Mouse (Mus musculus): ENCODE results near the gene Fam20a. TPM values are rescaled to one million over a fixed set of nuclear protein-coding genes. Genes with fewer than 3 reads are reported as not detected.
A peak's percentile ranks its signal among the peaks of the same experiment; 100 is the strongest.
"Not testable (repeated sequence)": the region's sequence is repeated elsewhere in the genome, so short reads cannot be mapped to it uniquely, and the experiment has no call there.

The Fam20a gene
- polyA plus RNA-seq, 1 experiment from 2014 or later, result 2.9 TPM

GRCm38 (mm10) chr11:109667371-109667770 is 54.7 kb downstream of the Fam20a start:
- Histone ChIP-seq H3K4me1 (ENCODE audit: insufficient read depth, low read length) (0 out of 2 replicates have a peak, but pooled peaks cover 3% of the 10 kb centered on the region), H3K36me3 (ENCODE audit: insufficient read depth, low read length) (peaks cover 60% of the 10 kb centered on the region), H3K27ac (ENCODE audit: low read length) (no peak overlapping the region), H3K9ac (replicated peaks; ENCODE audit: low read length) (no peak overlapping the region), H3K27me3 (ENCODE audit: insufficient read depth, low read length) (no peaks in the 10 kb centered on the region), H3K4me3 (ENCODE audit: low read length) (no peak overlapping the region), H3K4me2 (replicated peaks; ENCODE audit: low read depth, low read length) (no peak overlapping the region), H3K9me3 (ENCODE audit: low read length) (no peaks in the 10 kb centered on the region)
- no peak for ATAC-seq (ENCODE audit: low FRiP score, low TSS enrichment)
- 84% methylated on average over 19 of the region's 19 CpGs for WGBS

DNA sequence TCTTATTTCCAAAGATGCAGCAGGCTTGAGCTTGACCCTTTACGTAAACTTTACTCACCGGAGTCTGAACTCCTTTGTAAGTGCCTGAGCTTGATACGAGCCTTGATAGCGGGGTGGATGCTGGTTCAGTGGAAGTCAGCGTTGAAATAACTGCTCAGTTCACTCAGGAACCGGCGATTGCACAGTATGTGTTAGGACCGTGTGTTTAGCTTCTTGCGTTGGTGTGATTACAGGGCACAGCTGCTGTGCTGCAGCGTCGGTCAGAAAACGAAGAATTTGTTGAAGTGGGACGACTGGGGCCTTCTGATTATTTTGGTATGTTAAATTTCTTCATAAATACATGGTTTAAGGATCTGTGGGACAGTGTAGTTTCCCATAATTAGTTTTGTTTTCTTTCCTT is 55.7 kb downstream of the Fam20a start:
- Histone ChIP-seq H3K9me3 (ENCODE audit: low read length) (no peaks in the 10 kb centered on the region), H3K4me2 (replicated peaks; ENCODE audit: low read depth, low read length) (no peak overlapping the region), H3K4me3 (ENCODE audit: low read length) (no peak overlapping the region), H3K27ac (ENCODE audit: low read length) (no peak overlapping the region), H3K9ac (replicated peaks; ENCODE audit: low read length) (no peak overlapping the region), H3K27me3 (ENCODE audit: insufficient read depth, low read length) (no peaks in the 10 kb centered on the region), H3K4me1 (ENCODE audit: insufficient read depth, low read length) (0 out of 2 replicates have a peak, but pooled peaks cover 2% of the 10 kb centered on the region), H3K36me3 (ENCODE audit: insufficient read depth, low read length) (peaks cover 67% of the 10 kb centered on the region)
- ATAC-seq (ENCODE audit: low FRiP score, low TSS enrichment), result no peak
- 94% methylated on average over 13 of the region's 13 CpGs for WGBS

DNA sequence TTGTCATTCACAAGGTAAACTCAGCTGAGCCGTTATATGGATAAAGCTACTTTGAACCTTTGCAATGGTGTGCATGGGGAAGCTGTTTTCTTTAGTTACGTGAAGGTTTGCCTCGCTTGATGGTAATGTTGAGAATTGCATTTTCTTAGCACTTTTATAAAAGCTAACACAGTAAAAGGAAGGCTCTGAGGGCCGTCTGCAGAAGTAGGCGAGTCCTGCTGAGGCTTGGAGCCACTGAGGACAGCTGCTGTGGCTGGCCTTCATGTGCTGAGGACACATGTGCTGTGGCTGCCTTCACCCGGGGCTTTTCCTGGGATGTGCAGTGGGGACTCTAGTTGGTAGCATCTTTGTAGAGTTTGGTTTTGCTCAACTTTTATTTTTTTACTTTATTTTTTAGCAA is 56.7 kb downstream of the Fam20a start:
- H3K4me3 ChIP-seq (ENCODE audit: low read length), result no peak overlapping the region
- H3K4me1 ChIP-seq (ENCODE audit: insufficient read depth, low read length), result no peaks in the 10 kb centered on the region
- no peaks in the 10 kb centered on the region for H3K9me3 ChIP-seq (ENCODE audit: low read length)
- no peaks in the 10 kb centered on the region for H3K27me3 ChIP-seq (ENCODE audit: insufficient read depth, low read length)
- peaks cover 75% of the 10 kb centered on the region for H3K36me3 ChIP-seq (ENCODE audit: insufficient read depth, low read length)
- H3K4me2 ChIP-seq (replicated peaks; ENCODE audit: low read depth, low read length), result no peak overlapping the region
- ATAC-seq (ENCODE audit: low FRiP score, low TSS enrichment), result no peak
- WGBS, result 88% methylated on average over 6 of the region's 6 CpGs
- H3K27ac ChIP-seq (ENCODE audit: low read length), result no peak overlapping the region
- H3K9ac ChIP-seq (replicated peaks; ENCODE audit: low read length), result no peak overlapping the region

- Histone ChIP-seq H3K9ac (replicated peaks; ENCODE audit: low read length) (no peak overlapping the region), H3K36me3 (ENCODE audit: insufficient read depth, low read length) (peaks cover 80% of the 10 kb centered on the region), H3K4me3 (ENCODE audit: low read length) (no peak overlapping the region), H3K9me3 (ENCODE audit: low read length) (no peaks in the 10 kb centered on the region), H3K27me3 (ENCODE audit: insufficient read depth, low read length) (no peaks in the 10 kb centered on the region), H3K4me2 (replicated peaks; ENCODE audit: low read depth, low read length) (no peak overlapping the region), H3K27ac (ENCODE audit: low read length) (no peak overlapping the region), H3K4me1 (ENCODE audit: insufficient read depth, low read length) (no peaks in the 10 kb centered on the region)
- 89% methylated on average over 13 of the region's 13 CpGs for WGBS
- ATAC-seq (ENCODE audit: low FRiP score, low TSS enrichment), result no peak
These were observed 57.8 kb downstream of the Fam20a start for GRCm38 (mm10) chr11:109664293-109664692.

- peaks cover 65% of the 10 kb centered on the region for H3K36me3 ChIP-seq (ENCODE audit: insufficient read depth, low read length)
- not testable (repeated sequence) for ATAC-seq (ENCODE audit: low FRiP score, low TSS enrichment); H3K27me3 ChIP-seq (ENCODE audit: insufficient read depth, low read length); H3K9ac ChIP-seq (replicated peaks; ENCODE audit: low read length); H3K4me2 ChIP-seq (replicated peaks; ENCODE audit: low read depth, low read length); H3K4me1 ChIP-seq (ENCODE audit: insufficient read depth, low read length); H3K27ac ChIP-seq (ENCODE audit: low read length); H3K9me3 ChIP-seq (ENCODE audit: low read length); H3K4me3 ChIP-seq (ENCODE audit: low read length)
- 92% methylated on average over 8 of the region's 8 CpGs for WGBS
These were observed 61.6 kb downstream of the Fam20a start for GRCm38 (mm10) chr11:109660526-109660925.

GRCm38 (mm10) chr11:109656232-109656631 is 65.8 kb downstream of the Fam20a start:
- WGBS, result 89% methylated on average over 7 of the region's 7 CpGs
- H3K4me3 ChIP-seq (ENCODE audit: low read length), result no peak overlapping the region
- H3K36me3 ChIP-seq (ENCODE audit: insufficient read depth, low read length), result peaks cover 36% of the 10 kb centered on the region
- no peak overlapping the region for H3K9ac ChIP-seq (replicated peaks; ENCODE audit: low read length)
- no peaks in the 10 kb centered on the region for H3K27me3 ChIP-seq (ENCODE audit: insufficient read depth, low read length)
- ATAC-seq (ENCODE audit: low FRiP score, low TSS enrichment), result no peak
- H3K9me3 ChIP-seq (ENCODE audit: low read length), result no peaks in the 10 kb centered on the region
- H3K4me1 ChIP-seq (ENCODE audit: insufficient read depth, low read length), result peaks cover 20% of the 10 kb centered on the region
- no peak overlapping the region for H3K27ac ChIP-seq (ENCODE audit: low read length)
- H3K4me2 ChIP-seq (replicated peaks; ENCODE audit: low read depth, low read length), result no peak overlapping the region

DNA sequence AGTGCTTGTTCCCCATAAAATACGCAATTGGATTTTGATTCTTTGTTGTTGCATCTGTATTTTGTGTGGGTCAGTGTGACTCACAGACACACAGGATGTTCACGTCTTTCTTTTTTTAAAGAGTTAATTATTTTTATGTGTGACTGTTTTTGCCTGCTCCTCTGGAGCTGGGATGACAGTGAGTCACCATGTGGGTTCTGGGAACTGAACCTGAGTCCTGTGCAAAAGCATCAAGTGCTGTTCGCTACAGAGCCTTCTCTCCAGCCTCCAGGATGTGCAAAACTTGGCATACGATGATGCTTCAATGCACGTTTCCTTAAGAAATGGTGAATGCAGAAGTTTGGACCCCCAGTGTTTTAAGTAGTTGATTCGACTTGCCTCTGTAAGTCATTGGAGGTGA is 67.5 kb downstream of the Fam20a start:
- H3K36me3 ChIP-seq (ENCODE audit: insufficient read depth, low read length), result peaks cover 23% of the 10 kb centered on the region

DNA sequence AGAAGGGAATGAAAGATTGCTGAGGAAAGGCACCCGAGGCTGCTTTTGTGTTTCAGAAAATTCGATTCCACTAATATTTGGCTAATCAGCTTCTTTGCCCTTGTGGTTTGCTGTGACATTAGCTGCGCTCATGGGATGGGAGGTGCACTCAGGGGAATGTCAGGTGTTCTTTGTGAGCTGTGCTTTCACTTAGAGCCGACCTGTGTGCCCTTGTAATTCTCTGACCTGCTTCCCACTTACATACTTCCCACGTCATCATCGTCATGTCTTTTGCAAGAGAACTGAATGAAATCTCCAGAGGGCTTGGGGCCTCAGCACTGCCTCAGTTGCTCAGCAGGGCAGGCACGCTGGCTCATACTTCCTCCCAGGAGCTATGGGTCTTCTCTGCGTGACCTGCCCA is 68.9 kb downstream of the Fam20a start:
- Histone ChIP-seq H3K9ac (replicated peaks; ENCODE audit: low read length) (0 out of 2 replicates have a peak overlapping the region, but pooled peaks have one; percentile 26), H3K36me3 (ENCODE audit: insufficient read depth, low read length) (peaks cover 18% of the 10 kb centered on the region), H3K9me3 (ENCODE audit: low read length) (no peaks in the 10 kb centered on the region), H3K27me3 (ENCODE audit: insufficient read depth, low read length) (no peaks in the 10 kb centered on the region), H3K4me2 (replicated peaks; ENCODE audit: low read depth, low read length) (no peak overlapping the region), H3K27ac (ENCODE audit: low read length) (no peak overlapping the region), H3K4me3 (ENCODE audit: low read length) (no peak overlapping the region), H3K4me1 (ENCODE audit: insufficient read depth, low read length) (peaks cover 39% of the 10 kb centered on the region)
- no peak for ATAC-seq (ENCODE audit: low FRiP score, low TSS enrichment)
- 71% methylated on average over 8 of the region's 8 CpGs for WGBS

More for the DNA sequence above, 67.5 kb downstream of the Fam20a start:
- peaks cover 26% of the 10 kb centered on the region for H3K4me1 ChIP-seq (ENCODE audit: insufficient read depth, low read length)
- no peak overlapping the region for H3K4me3 ChIP-seq (ENCODE audit: low read length)
- ATAC-seq (ENCODE audit: low FRiP score, low TSS enrichment), result no peak
- no peaks in the 10 kb centered on the region for H3K9me3 ChIP-seq (ENCODE audit: low read length)
- H3K9ac ChIP-seq (replicated peaks; ENCODE audit: low read length), result no peak overlapping the region
- H3K4me2 ChIP-seq (replicated peaks; ENCODE audit: low read depth, low read length), result no peak overlapping the region
- 85% methylated on average over 6 of the region's 6 CpGs for WGBS
- H3K27ac ChIP-seq (ENCODE audit: low read length), result no peak overlapping the region
- no peaks in the 10 kb centered on the region for H3K27me3 ChIP-seq (ENCODE audit: insufficient read depth, low read length)

- 42% methylated on average over 6 of the region's 6 CpGs for WGBS
These were observed 69.6 kb downstream of the Fam20a start for GRCm38 (mm10) chr11:109652505-109652904.

DNA sequence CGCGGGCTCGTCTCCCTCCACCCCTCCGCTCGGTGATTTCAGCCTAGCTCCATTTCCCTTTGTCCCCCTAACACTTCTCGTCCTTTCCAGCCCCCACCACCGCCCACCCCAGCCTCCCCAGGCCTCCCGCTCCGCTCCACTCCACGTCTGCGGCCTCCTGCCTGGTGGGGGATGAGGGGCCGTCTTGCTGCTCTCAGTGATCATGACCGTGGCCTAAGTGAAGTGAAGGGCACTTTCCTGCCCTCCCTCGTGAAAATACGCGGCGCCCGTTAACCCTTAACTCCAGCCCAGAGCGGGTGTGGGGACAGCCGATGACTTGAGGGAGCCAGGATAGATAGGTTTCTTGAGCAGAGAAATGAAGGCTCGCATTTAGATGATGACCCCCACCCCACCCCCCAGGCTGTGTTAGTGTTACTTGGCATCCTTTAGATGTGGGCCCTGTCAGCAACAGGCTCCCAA is 70.5 kb downstream of the Fam20a start:
- Histone ChIP-seq H3K9ac (replicated peaks; ENCODE audit: low read length) (peak overlapping the region; percentile 92), H3K36me3 (ENCODE audit: insufficient read depth, low read length) (peaks cover 14% of the 10 kb centered on the region), H3K27me3 (ENCODE audit: insufficient read depth, low read length) (no peaks in the 10 kb centered on the region), H3K27ac (ENCODE audit: low read length) (peak overlapping the region; percentile 98), H3K4me1 (ENCODE audit: insufficient read depth, low read length) (peaks cover 39% of the 10 kb centered on the region), H3K4me2 (replicated peaks; ENCODE audit: low read depth, low read length) (peak overlapping the region; percentile 90), H3K9me3 (ENCODE audit: low read length) (no peaks in the 10 kb centered on the region), H3K4me3 (ENCODE audit: low read length) (peak overlapping the region; percentile 100)
- peak; percentile 10; the same call in 1 of the 2 replicates for ATAC-seq (ENCODE audit: low FRiP score, low TSS enrichment)
- WGBS, result under 1% methylated on average over 21 of the region's 21 CpGs

More at GRCm38 (mm10) chr11:109652505-109652904, 69.6 kb downstream of the Fam20a start:
- Histone ChIP-seq H3K36me3 (ENCODE audit: insufficient read depth, low read length) (peaks cover 18% of the 10 kb centered on the region), H3K4me1 (ENCODE audit: insufficient read depth, low read length) (peaks cover 39% of the 10 kb centered on the region), H3K27me3 (ENCODE audit: insufficient read depth, low read length) (no peaks in the 10 kb centered on the region), H3K9me3 (ENCODE audit: low read length) (no peaks in the 10 kb centered on the region), H3K9ac (replicated peaks; ENCODE audit: low read length) (peak overlapping the region; percentile 92), H3K4me3 (ENCODE audit: low read length) (peak overlapping the region; percentile 100), H3K4me2 (replicated peaks; ENCODE audit: low read depth, low read length) (peak overlapping the region; percentile 90), H3K27ac (ENCODE audit: low read length) (no peak overlapping the region)
- no peak for ATAC-seq (ENCODE audit: low FRiP score, low TSS enrichment)
